Mouse (Mus musculus): ENCODE measurements around the gene Zcrb1. TPM values are rescaled to one million over a fixed set of nuclear protein-coding genes. Genes with fewer than 3 reads are reported as not detected.
"Not testable (repeated sequence)": the region's sequence is repeated elsewhere in the genome, so short reads cannot be mapped to it uniquely, and the experiment has no call there.

Zcrb1 gene
- total RNA-seq, 1 experiment from 2014 or later = 97.8 TPM

DNA sequence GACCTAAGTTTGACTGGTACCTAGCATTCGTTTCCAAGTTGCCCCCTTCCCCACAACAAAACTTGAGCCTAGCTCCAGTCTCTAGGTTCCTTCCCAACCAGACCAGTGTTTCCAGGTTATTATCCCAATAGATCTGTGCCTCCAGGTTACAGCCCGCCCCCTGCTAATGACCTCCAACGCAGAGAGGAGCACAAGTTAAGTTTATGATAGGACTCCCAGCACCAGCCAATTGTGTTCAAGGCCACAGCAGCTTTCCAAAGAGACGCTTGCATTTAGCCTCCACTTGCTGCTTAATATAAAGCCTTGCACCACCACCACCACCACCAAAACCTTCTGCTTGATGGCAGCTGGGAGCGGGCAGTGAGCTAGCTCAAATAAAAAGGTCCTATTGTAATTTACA is 16.8 kb downstream of the Zcrb1 start:
- ATAC-seq (replicated peaks in 1 of 2; ENCODE audit: insufficient read depth in 1 of 2, low FRiP score in 2 of 2, low TSS enrichment in 1 of 2, low read depth in 1 of 2, poor library complexity in 2 of 2, severe bottlenecking in 2 of 2) = no peak

DNA sequence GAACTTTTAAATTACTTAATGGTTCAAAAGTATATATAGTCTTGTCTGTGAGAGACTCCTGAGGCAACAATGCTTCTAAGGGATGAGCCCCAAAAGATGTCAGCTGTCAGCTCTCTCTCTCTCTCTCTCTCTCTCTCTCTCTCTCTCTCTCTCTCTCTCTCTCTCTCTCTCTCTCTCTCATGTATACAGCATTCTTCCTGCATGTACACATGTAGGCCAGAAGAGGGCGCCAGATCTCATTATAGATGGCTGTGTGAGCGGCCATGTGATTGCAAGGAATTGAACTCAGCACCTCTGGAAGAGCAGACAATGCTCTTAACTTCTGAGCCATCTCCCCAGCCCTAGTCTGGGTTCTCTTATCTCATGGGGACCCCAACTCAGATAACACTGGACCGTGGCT is 19.0 kb downstream of the Zcrb1 start:
- peak in 1 of 2 experiments; percentile 48; a peak in 2 of 4 replicates for ATAC-seq (replicated peaks in 1 of 2; ENCODE audit: insufficient read depth in 1 of 2, low FRiP score in 2 of 2, low TSS enrichment in 1 of 2, low read depth in 1 of 2, poor library complexity in 2 of 2, severe bottlenecking in 2 of 2)

DNA sequence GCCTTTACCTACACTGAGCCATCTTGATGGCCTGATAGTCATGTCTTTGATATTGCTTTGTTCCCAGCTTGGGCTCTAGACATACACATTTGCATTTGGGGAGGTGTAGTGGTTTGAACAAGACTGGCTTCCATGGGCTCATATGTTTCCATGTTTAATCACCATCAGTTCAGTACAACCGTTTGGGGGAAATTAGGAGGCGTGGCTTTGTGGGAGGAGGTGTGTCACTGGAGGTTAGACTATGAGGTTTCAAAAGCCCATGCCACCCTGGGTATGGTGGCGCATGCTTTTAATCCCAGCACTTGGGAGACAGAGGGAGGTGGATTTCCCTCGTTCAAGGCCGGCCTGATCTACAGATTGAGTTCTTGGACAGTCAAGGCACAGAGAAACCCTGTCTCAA is 22.4 kb downstream of the Zcrb1 start:
- ATAC-seq (replicated peaks in 1 of 2; ENCODE audit: insufficient read depth in 1 of 2, low FRiP score in 2 of 2, low TSS enrichment in 1 of 2, low read depth in 1 of 2, poor library complexity in 2 of 2, severe bottlenecking in 2 of 2) = no peak

DNA sequence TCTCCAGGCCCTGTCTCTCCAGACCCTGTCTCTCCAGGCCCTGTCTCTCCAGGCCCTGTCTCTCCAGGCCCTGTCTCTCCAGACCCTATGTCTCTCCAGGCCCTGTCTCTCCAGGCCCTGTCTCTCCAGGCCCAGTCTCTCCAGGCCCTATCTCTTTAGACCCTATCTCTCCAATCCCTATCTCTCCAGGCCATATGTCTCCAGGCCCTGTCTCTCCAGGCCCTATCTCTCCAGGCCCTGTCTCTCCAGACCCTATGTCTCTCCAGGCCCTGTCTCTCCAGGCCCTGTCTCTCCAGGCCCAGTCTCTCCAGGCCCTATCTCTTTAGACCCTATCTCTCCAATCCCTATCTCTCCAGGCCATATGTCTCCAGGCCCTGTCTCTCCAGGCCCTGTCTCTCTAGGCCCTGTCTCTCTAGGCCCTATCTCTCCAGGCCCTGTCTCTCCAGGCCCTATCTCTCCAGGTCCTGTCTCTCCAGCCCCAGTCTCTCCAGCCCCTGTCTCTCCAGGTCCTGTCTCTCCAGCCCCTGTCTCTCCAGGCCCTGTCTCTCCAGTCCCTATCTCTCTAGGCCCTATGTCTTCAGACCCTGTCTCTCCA is 25.5 kb downstream of the Zcrb1 start:
- ATAC-seq (replicated peaks in 1 of 2; ENCODE audit: insufficient read depth in 1 of 2, low FRiP score in 2 of 2, low TSS enrichment in 1 of 2, low read depth in 1 of 2, poor library complexity in 2 of 2, severe bottlenecking in 2 of 2) = not testable (repeated sequence)

DNA sequence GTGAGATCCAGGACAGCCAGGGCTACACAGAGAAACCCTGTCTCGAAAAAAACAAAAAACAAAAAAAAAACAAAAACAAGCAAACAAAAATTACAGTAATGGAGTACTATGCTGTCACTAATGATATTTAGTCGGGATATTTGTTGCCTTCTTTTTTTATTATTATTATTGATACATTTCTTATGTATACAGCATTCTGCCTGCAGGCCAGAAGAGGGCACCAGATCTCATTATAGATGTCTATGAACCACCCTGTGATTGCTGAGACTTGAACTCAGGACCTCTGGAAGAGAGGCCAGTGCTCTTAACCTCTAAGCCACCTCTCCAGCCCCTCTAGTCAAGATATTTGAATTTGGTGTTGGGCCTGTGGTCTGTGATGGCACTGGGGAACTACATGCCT is 26.3 kb downstream of the Zcrb1 start:
- ATAC-seq (replicated peaks in 1 of 2; ENCODE audit: insufficient read depth in 1 of 2, low FRiP score in 2 of 2, low TSS enrichment in 1 of 2, low read depth in 1 of 2, poor library complexity in 2 of 2, severe bottlenecking in 2 of 2) = no peak

DNA sequence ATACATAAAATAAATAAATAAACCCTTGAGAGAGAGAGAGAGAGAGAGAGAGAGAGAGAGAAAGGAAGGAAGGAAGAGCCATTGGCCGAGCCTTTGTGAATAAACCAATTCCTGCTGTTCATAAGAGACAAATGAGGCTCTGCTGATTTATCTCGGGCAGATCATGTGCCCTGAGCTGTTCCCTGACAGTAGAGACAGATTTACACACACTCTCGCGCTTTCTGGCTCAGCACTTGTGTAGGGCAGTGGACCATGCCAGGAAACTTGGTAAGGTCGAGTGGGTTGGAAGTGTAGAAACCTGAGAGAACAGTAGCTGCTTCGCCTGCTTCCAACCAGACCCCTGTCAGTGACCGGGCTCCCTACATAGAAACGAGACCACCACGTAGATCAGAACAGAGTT is 29.6 kb downstream of the Zcrb1 start:
- ATAC-seq (replicated peaks in 1 of 2; ENCODE audit: insufficient read depth in 1 of 2, low FRiP score in 2 of 2, low TSS enrichment in 1 of 2, low read depth in 1 of 2, poor library complexity in 2 of 2, severe bottlenecking in 2 of 2) = no peak

DNA sequence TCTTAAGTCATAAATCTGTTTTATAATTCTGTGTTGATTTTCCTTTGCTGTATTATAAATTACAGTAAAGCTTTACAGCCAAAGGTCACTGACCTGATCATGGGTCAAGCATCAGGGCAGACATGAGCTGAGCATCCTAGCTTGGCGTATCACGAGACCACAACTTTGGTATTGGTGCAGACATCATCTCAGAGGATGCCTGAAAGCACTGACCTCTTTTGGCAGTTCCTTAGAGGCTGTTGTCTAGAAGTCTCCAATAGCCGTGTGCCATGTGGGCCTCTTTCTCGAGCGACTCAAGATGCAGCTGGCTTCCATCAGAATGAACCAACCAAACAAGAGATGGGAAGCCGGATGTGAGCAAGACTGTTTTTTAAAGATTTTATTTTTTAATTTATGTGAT is 32.6 kb downstream of the Zcrb1 start:
- no peak for ATAC-seq (replicated peaks in 1 of 2; ENCODE audit: insufficient read depth in 1 of 2, low FRiP score in 2 of 2, low TSS enrichment in 1 of 2, low read depth in 1 of 2, poor library complexity in 2 of 2, severe bottlenecking in 2 of 2)

DNA sequence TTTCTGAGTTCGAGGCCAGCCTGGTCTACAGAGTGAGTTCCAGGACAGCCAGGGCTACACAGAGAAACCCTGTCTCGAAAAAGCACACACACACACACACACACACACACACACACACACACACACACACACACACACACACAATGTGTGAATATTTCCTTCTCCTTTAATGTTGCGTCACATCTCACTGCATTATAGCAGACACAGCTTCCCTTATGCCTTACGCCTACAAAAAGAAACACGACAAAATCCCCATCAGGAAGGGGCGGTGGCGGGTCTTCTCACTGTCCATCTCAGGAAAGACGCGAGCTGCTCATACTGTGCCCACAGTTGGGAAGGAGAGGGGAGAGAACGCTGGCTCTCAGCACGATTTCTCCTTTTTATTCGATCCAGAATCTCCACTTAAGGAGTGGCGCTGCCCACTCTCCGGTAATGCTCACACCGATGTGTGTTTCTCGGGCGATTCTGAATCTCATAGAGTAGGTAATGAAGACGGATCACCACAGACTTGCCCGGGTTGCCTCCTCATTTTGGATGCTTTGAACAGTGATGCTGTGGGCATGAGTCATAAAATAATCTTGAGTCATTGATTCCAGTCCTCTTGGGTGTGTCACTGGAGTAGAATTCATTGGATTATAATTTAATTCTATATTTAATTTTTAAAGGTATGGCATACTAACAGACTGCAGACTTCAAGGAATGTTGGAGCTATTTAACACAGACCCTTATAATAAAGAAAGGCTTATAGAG is 39.6 kb downstream of the Zcrb1 start:
- ATAC-seq (replicated peaks in 1 of 2; ENCODE audit: insufficient read depth in 1 of 2, low FRiP score in 2 of 2, low TSS enrichment in 1 of 2, low read depth in 1 of 2, poor library complexity in 2 of 2, severe bottlenecking in 2 of 2) = no peak; a peak in 1 of 4 replicates

DNA sequence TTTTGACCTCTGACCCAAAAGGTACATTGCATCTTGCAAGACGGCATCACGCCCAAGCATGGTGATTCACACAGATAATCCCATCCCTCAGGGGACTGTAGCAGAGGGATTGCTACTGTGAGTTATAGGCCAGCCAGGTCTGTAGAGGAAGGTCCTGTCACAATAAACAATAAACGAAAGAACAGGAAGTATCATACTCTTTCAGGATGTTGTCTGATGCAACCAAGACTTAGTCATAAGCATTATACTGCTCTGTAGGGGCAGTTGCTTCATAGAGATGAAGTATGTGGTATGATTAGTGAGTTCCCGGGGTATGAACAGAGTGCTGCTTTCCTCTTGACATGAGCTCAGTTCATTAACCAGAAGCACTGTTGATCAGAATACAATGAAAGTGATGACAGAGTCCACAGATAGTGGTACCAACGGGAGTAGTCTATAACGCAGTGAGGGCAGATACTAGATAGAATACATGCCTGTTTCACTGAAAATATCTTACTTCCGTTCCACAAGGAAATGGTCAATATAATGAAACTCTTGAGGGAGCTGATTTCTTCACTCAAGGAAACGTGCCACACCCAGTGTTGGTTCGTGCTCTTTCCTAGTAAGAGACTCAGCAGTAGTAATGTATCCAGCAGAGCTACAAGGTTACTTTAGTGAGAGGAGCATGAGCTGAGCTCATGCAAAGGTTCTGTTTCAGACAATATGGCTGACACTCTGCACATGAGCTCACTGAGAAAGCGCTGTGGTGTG is 57.3 kb downstream of the Zcrb1 start:
- ATAC-seq (replicated peaks in 1 of 2; ENCODE audit: insufficient read depth in 1 of 2, low FRiP score in 2 of 2, low TSS enrichment in 1 of 2, low read depth in 1 of 2, poor library complexity in 2 of 2, severe bottlenecking in 2 of 2) = peak in 1 of 2 experiments; percentile 43; a peak in 2 of 4 replicates

DNA sequence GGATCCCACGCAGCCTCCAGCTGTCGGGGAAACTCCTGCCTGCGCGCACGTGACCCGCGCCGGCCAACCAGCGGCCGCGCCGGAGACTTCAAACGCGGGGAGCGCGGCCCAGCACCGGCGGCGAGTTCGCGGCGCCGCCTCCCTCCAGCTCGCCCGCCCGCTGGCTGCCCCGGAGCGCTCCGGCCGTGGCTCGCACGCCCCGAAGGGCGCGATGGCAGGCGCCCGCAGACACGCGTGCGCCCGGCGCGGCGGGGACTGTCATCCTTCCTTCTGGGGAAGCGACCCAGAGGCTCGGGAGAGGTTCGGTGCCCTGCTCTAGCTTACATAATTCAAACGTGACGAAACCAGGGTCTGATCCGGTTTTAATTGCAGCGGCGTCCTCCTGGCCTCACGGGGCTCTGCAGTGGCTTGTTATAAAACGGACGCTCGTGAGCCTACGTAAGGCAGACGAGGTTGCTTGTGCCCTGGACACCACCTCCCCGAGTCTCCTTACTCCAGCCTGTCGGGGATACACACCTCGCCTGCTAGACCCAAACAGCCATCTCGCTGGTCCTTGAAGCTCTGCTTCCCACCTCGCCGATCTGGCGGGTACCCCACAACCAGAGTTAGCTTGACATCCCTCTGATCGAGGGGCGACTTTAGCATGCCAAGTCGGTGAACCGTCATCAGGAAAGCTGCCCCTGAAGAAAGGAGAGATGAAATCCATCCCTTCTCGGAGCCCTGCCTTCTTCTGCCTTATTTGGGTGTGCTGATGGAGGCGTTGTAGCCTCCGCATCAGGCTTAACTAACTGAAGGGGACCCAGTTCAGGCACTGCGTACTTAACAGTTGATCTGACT is 61.0 kb downstream of the Zcrb1 start, which contains the start of gene Yaf2:
Gene Yaf2 (minus strand): TSS at position 11 of the 837 bp plus-strand sequence.
- peak; percentile 57 to 63 for ATAC-seq (replicated peaks in 1 of 2; ENCODE audit: insufficient read depth in 1 of 2, low FRiP score in 2 of 2, low TSS enrichment in 1 of 2, low read depth in 1 of 2, poor library complexity in 2 of 2, severe bottlenecking in 2 of 2)

DNA sequence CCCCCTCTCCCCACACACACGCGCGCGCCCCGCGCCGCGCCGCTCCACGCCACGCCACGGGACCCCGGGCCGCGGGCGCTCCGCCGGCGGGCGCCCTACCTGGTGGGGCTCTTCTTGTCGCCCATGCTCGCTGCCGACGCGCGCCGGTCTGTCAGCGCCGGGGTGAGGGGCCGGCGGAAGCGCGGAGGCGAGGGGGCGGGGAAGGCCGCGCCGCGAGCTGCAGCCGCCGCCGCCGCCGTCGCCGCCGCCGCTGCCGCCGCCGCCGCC is 61.5 kb downstream of the Zcrb1 start:
- no peak; a peak in 1 of 4 replicates for ATAC-seq (replicated peaks in 1 of 2; ENCODE audit: insufficient read depth in 1 of 2, low FRiP score in 2 of 2, low TSS enrichment in 1 of 2, low read depth in 1 of 2, poor library complexity in 2 of 2, severe bottlenecking in 2 of 2)

Other genes with a start within 250 kb of the Zcrb1 start
- gene Gxylt1, start 123.2 kb downstream of the Zcrb1 start, total RNA-seq (2017) = 21.4 and 24.7 TPM in 2 replicates
- gene Yaf2, start 61.4 kb downstream of the Zcrb1 start, total RNA-seq (2017) = 26.6 and 28.4 TPM in 2 replicates
- gene Pphln1, start within 50 bp of the Zcrb1 start, total RNA-seq (2017) = 33.3 and 36.1 TPM in 2 replicates
- gene Prickle1, start 197.6 kb upstream of the Zcrb1 start, total RNA-seq (2017) = 2.0 and 2.3 TPM in 2 replicates

Measured in hematopoietic stem cell, adult 5-6 weeks (primary cell).